Mouse (Mus musculus) embryo, embryonic 11 days (tissue): ENCODE measurements around the gene Rasa4.
"Not testable (repeated sequence)": the region's sequence is repeated elsewhere in the genome, so short reads cannot be mapped to it uniquely, and the experiment has no call there.

ENCODE experiments used
- DNase-seq: peaks from one replicate; pipeline ENCODE4 v3.0.0-alpha.2; 2015

Gene Rasa4

GRCm38 (mm10) chr5:136069411-136069810 lies 14.3 kb upstream of the Rasa4 start:
- DNase-seq, result no peak

GRCm38 (mm10) chr5:136073051-136073450 lies 10.7 kb upstream of the Rasa4 start:
- DNase-seq, result no peak

GRCm38 (mm10) chr5:136073526-136073925 lies 10.2 kb upstream of the Rasa4 start:
- no peak for DNase-seq

- no peak for DNase-seq
Measured at GRCm38 (mm10) chr5:136075076-136075475, 8.6 kb upstream of the Rasa4 start.

GRCm38 (mm10) chr5:136076284-136076683 lies 7.4 kb upstream of the Rasa4 start:
- DNase-seq, result peak; percentile 7

- DNase-seq, result no peak
Measured at GRCm38 (mm10) chr5:136077001-136077550, 6.6 kb upstream of the Rasa4 start.

GRCm38 (mm10) chr5:136078136-136078535 lies 5.6 kb upstream of the Rasa4 start:
- DNase-seq, result no peak

GRCm38 (mm10) chr5:136082345-136082744 lies 1.4 kb upstream of the Rasa4 start:
- DNase-seq, result no peak

GRCm38 (mm10) chr5:136084144-136084881 lies 597 bp downstream of the Rasa4 start:
- no peak for DNase-seq

GRCm38 (mm10) chr5:136084891-136085651 lies 1.4 kb downstream of the Rasa4 start:
- DNase-seq, result peak; percentile 72

- no peak for DNase-seq
Measured at GRCm38 (mm10) chr5:136086290-136086689, 2.6 kb downstream of the Rasa4 start.

GRCm38 (mm10) chr5:136088821-136089575 lies 5.3 kb downstream of the Rasa4 start:
- peak; percentile 18 for DNase-seq

- DNase-seq, result no peak
Measured at GRCm38 (mm10) chr5:136091927-136092326, 8.2 kb downstream of the Rasa4 start.

- DNase-seq, result no peak
Measured at GRCm38 (mm10) chr5:136094249-136095010, 10.7 kb downstream of the Rasa4 start.

GRCm38 (mm10) chr5:136095089-136095488 lies 11.4 kb downstream of the Rasa4 start:
- DNase-seq, result no peak

- DNase-seq, result no peak
Measured at GRCm38 (mm10) chr5:136098536-136098935, 14.8 kb downstream of the Rasa4 start.

GRCm38 (mm10) chr5:136102099-136102820 lies 18.5 kb downstream of the Rasa4 start:
- peak; percentile 88 for DNase-seq

- peak; percentile 27 for DNase-seq
Measured at GRCm38 (mm10) chr5:136104511-136104910, 20.8 kb downstream of the Rasa4 start.

- DNase-seq, result no peak
Measured at GRCm38 (mm10) chr5:136108486-136108885, 24.8 kb downstream of the Rasa4 start.

GRCm38 (mm10) chr5:136109042-136109441 lies 25.3 kb downstream of the Rasa4 start:
- DNase-seq, result no peak

- DNase-seq, result not testable (repeated sequence)
Measured at GRCm38 (mm10) chr5:136113546-136113945, 29.8 kb downstream of the Rasa4 start.
